ENCODE assay signal across 28 mouse cellular contexts in genomic region chr6:114188869-114189268, GRCm38 (mm10). TPM values are rescaled to one million over a fixed set of nuclear protein-coding genes. Genes with fewer than 3 reads are reported as not detected.
DNase-seq lines count a peak whose midpoint lies in the region; ATAC-seq and TF ChIP-seq lines count a peak whose summit lies in the region.
"Had no signal": no experiment of that assay in that cellular context is flagged by ENCODE, and none has a peak within 500 bp of the region (broad histone marks: within the 10 kb centered on the region; RNA-seq: fewer than 3 reads in every experiment).

No protein-coding gene starts in this region.

- H3K27ac ChIP-seq in hindbrain, embryonic 15.5 days (replicated peaks), result no peak overlapping the region
- H3K27ac ChIP-seq in hindbrain, embryonic 11.5 days (ENCODE audit: low read depth, low read length), result no peak overlapping the region
- H3K27ac ChIP-seq in midbrain, postnatal 0 days (ENCODE audit: low read depth, low read length), result no peak overlapping the region
- no peak overlapping the region for H3K27ac ChIP-seq in midbrain, embryonic 11.5 days (ENCODE audit: low read depth, low read length)
- H3K27ac ChIP-seq: embryonic facial prominence, embryonic 12.5 days; forebrain, embryonic 13.5 days; heart, embryonic 10.5 days; limb, embryonic 12.5 days; macrophage; stomach, embryonic 15.5 days had no signal

- peaks cover 3% of the 10 kb centered on the region; the same call in 1 of the 2 replicates for H3K27me3 ChIP-seq in hindbrain, embryonic 15.5 days
- H3K27me3 ChIP-seq in hindbrain, embryonic 11.5 days (ENCODE audit: control insufficient read depth, insufficient read depth, low read length), result peaks cover 16% of the 10 kb centered on the region
- peaks cover 26% of the 10 kb centered on the region for H3K27me3 ChIP-seq in midbrain, postnatal 0 days (ENCODE audit: insufficient read depth, low read length)
- H3K27me3 ChIP-seq in midbrain, embryonic 11.5 days (ENCODE audit: control insufficient read depth, insufficient read depth, low read length), result peaks cover 96% of the 10 kb centered on the region
- H3K27me3 ChIP-seq: embryonic facial prominence, embryonic 12.5 days; limb, embryonic 12.5 days; stomach, embryonic 15.5 days had no signal

- H3K4me3 ChIP-seq in hindbrain, embryonic 15.5 days, result no peak overlapping the region
- H3K4me3 ChIP-seq in hindbrain, embryonic 11.5 days (ENCODE audit: low read depth, low read length), result no peak overlapping the region
- no peak overlapping the region for H3K4me3 ChIP-seq in midbrain, postnatal 0 days (ENCODE audit: low read depth, low read length)
- no peak overlapping the region for H3K4me3 ChIP-seq in midbrain, embryonic 11.5 days (ENCODE audit: low read depth, low read length)
- H3K4me3 ChIP-seq: embryonic facial prominence, embryonic 12.5 days; erythroblast, embryonic 14.5 days; forebrain, embryonic 13.5 days; heart, embryonic 10.5 days; limb, embryonic 12.5 days; stomach, embryonic 15.5 days had no signal

- 67% methylated on average over 8 of the region's 8 CpGs for WGBS in hindbrain, embryonic 15.5 days
- 73% methylated on average over 8 of the region's 8 CpGs for WGBS in hindbrain, embryonic 11.5 days
- WGBS in midbrain, postnatal 0 days, result 69% methylated on average over 8 of the region's 8 CpGs
- 76% methylated on average over 8 of the region's 8 CpGs for WGBS in midbrain, embryonic 11.5 days

- H3K36me3 ChIP-seq in hindbrain, embryonic 15.5 days, result no peaks in the 10 kb centered on the region
- H3K36me3 ChIP-seq in hindbrain, embryonic 11.5 days (ENCODE audit: control insufficient read depth, insufficient read depth, low read length), result no peaks in the 10 kb centered on the region
- no peaks in the 10 kb centered on the region for H3K36me3 ChIP-seq in midbrain, postnatal 0 days (ENCODE audit: insufficient read depth, low read length)
- H3K36me3 ChIP-seq in midbrain, embryonic 11.5 days (ENCODE audit: control insufficient read depth, insufficient read depth, low read length), result no peaks in the 10 kb centered on the region
- H3K36me3 ChIP-seq: embryonic facial prominence, embryonic 12.5 days; heart, embryonic 10.5 days; limb, embryonic 12.5 days; stomach, embryonic 15.5 days had no signal

- peak; percentile 18 for DNase-seq in cerebellum, adult 11-12 months
- no peak for DNase-seq in cerebellum, adult 9-10 months
- no peak for DNase-seq in hindbrain, embryonic 11.5 days (ENCODE audit: low spot score)
- peak; percentile 54 for DNase-seq in midbrain, postnatal 0 days (ENCODE audit: low spot score)
- DNase-seq in midbrain, embryonic 11.5 days (ENCODE audit: low spot score, missing footprints), result no peak
- peak; percentile 22 to 55 for DNase-seq in cerebellum, postnatal 25 days
- DNase-seq: adrenal gland, postnatal 10 days; gastrocnemius, postnatal 10 days; heart, postnatal 4 days; kidney, adult 18-20 months; kidney, postnatal 4 days; liver, postnatal 0 days; thymus, adult 18-20 months; thymus, postnatal 36 days had no signal

- ATAC-seq in hindbrain, embryonic 15.5 days (ENCODE audit: low FRiP score, low read depth), result peak; percentile 69; the same call in 1 of the 2 replicates
- no peak for ATAC-seq in hindbrain, embryonic 11.5 days (ENCODE audit: low FRiP score)
- ATAC-seq in midbrain, postnatal 0 days (ENCODE audit: low FRiP score), result no peak
- no peak for ATAC-seq in midbrain, embryonic 11.5 days (ENCODE audit: low FRiP score)
- ATAC-seq: forebrain, embryonic 13.5 days; inflammation-experienced regulatory T-cells, adult 6 months; liver, postnatal 0 days; lung, postnatal 0 days; midbrain, embryonic 16.5 days had no signal

- TF ChIP-seq CTCF in midbrain, postnatal 0 days (IDR thresholded peaks at IDR 0.05), result no peak

- no peaks in the 10 kb centered on the region for H3K9me3 ChIP-seq in hindbrain, embryonic 15.5 days
- H3K9me3 ChIP-seq in hindbrain, embryonic 11.5 days (ENCODE audit: control insufficient read depth, low read length), result no peaks in the 10 kb centered on the region
- H3K9me3 ChIP-seq in midbrain, postnatal 0 days (ENCODE audit: low read length), result 0 out of 2 replicates have a peak, but pooled peaks cover 5% of the 10 kb centered on the region
- H3K9me3 ChIP-seq in midbrain, embryonic 11.5 days (ENCODE audit: control insufficient read depth, low read length), result no peaks in the 10 kb centered on the region; the same call in 1 of the 2 replicates
- H3K9me3 ChIP-seq: embryonic facial prominence, embryonic 12.5 days; limb, embryonic 12.5 days; stomach, embryonic 15.5 days had no signal

- H3K9ac ChIP-seq in hindbrain, embryonic 15.5 days, result no peak overlapping the region
- no peak overlapping the region for H3K9ac ChIP-seq in hindbrain, embryonic 11.5 days (ENCODE audit: low read depth, low read length)
- no peak overlapping the region for H3K9ac ChIP-seq in midbrain, postnatal 0 days (replicated peaks; ENCODE audit: low read length, poor library complexity, severe bottlenecking)
- H3K9ac ChIP-seq in midbrain, embryonic 11.5 days (ENCODE audit: low read length), result no peak overlapping the region
- H3K9ac ChIP-seq: embryonic facial prominence, embryonic 12.5 days; forebrain, embryonic 13.5 days; limb, embryonic 12.5 days; liver, postnatal 0 days; stomach, embryonic 15.5 days had no signal

- no peaks in the 10 kb centered on the region for H3K4me1 ChIP-seq in hindbrain, embryonic 15.5 days (replicated peaks)
- H3K4me1 ChIP-seq in hindbrain, embryonic 11.5 days (replicated peaks; ENCODE audit: control insufficient read depth, insufficient read depth, low read length), result no peaks in the 10 kb centered on the region; the same call in 1 of the 2 replicates
- H3K4me1 ChIP-seq in midbrain, postnatal 0 days (ENCODE audit: insufficient read depth, low read length), result no peaks in the 10 kb centered on the region
- H3K4me1 ChIP-seq in midbrain, embryonic 11.5 days (ENCODE audit: control insufficient read depth, insufficient read depth, low read length), result no peaks in the 10 kb centered on the region
- H3K4me1 ChIP-seq: embryonic facial prominence, embryonic 12.5 days; heart, embryonic 10.5 days; limb, embryonic 12.5 days; stomach, embryonic 15.5 days had no signal

- H3K4me2 ChIP-seq in hindbrain, embryonic 15.5 days, result no peak overlapping the region
- no peak overlapping the region for H3K4me2 ChIP-seq in hindbrain, embryonic 11.5 days (replicated peaks; ENCODE audit: low read depth, low read length)
- no peak overlapping the region for H3K4me2 ChIP-seq in midbrain, postnatal 0 days (ENCODE audit: low read depth, low read length, poor library complexity, severe bottlenecking)
- H3K4me2 ChIP-seq in midbrain, embryonic 11.5 days, result no peak overlapping the region
- H3K4me2 ChIP-seq: embryonic facial prominence, embryonic 12.5 days; forebrain, embryonic 13.5 days; limb, embryonic 12.5 days; liver, embryonic 11.5 days; stomach, embryonic 15.5 days had no signal

RNA-seq across cellular contexts. Expression of gene Slc6a11, which starts 57.8 kb away (rescaled TPM):
- 80.6 and 83.2 TPM in 2 replicates for polyA plus RNA-seq in hindbrain, embryonic 15.5 days (2015; fragmentation: Nextera tagmentation; extraction: Ambion mirVana)
- polyA plus RNA-seq in hindbrain, embryonic 11.5 days (2014; fragmentation: Nextera tagmentation; extraction: Ambion mirVana), result 0.73 and 0.91 TPM in 2 replicates
- total RNA-seq in midbrain, postnatal 0 days (2014; rRNA removed), result 162 and 233 TPM in 2 replicates
- polyA plus RNA-seq in midbrain, postnatal 0 days (2015; fragmentation: Nextera tagmentation; extraction: Ambion mirVana), result 109 and 115 TPM in 2 replicates
- 0.66 and 0.89 TPM in 2 replicates for polyA plus RNA-seq in midbrain, embryonic 11.5 days (2014; fragmentation: Nextera tagmentation; extraction: Ambion mirVana)
- total RNA-seq: granulocyte monocyte progenitor cell, adult 5-6 weeks had no signal
- polyA plus RNA-seq: erythroblast, embryonic 14.5 days; heart, embryonic 16.5 days; inflammation-experienced regulatory T-cells, adult 6 months; liver, embryonic 11.5 days; lung, postnatal 0 days; macrophage had no signal

Comparison
In these comparisons a context has a peak if more than half of its experiments do, and no peak if none do; other contexts are left out.
1. DNase-seq: peak in cerebellum, adult 11-12 months (single experiment), midbrain, postnatal 0 days (single experiment) and cerebellum, postnatal 25 days (2 of 2); none in cerebellum, adult 9-10 months (single experiment), hindbrain, embryonic 11.5 days (single experiment) and midbrain, embryonic 11.5 days (single experiment).
2. RNA of gene Slc6a11, which starts 57.8 kb away (polyA plus RNA-seq): 109 to 115 TPM in midbrain, postnatal 0 days and 80.6 to 83.2 TPM in hindbrain, embryonic 15.5 days; 0.73 to 0.91 TPM in hindbrain, embryonic 11.5 days and 0.66 to 0.89 TPM in midbrain, embryonic 11.5 days; every median in the first group is over 10 times any median in the second.